Mouse (Mus musculus) embryonic facial prominence, embryonic 10.5 days (tissue): ENCODE measurements at regions not wholly inside any gene's neighbourhood (a gene's known extent, or its start where the extent isn't known, plus 50 kb on each side); places are given as distances from the start of the nearest gene placed in this dataset.

Source experiments
- DNase-seq: peaks from one replicate; pipeline ENCODE4 v3.0.0-alpha.2; 2017; ENCODE audit warnings: low spot score
- H3K27ac ChIP-seq: fragments of 300-500 bp; sonication (generic); replicated peaks from 2 replicates; pipeline ENCODE4 v1.5.1; 2016; ENCODE audit warnings: mild to moderate bottlenecking
- H3K27me3 ChIP-seq: fragments of 300-500 bp; sonication (generic); replicated peaks from 2 replicates; pipeline ENCODE4 v1.6.1; 2016; ENCODE audit warnings: low read depth, mild to moderate bottlenecking; ENCODE audit not compliant: poor library complexity, severe bottlenecking
- H3K36me3 ChIP-seq: fragments of 300-500 bp; sonication (generic); replicated peaks from 2 replicates; pipeline ENCODE4 v1.6.1; 2016; ENCODE audit warnings: mild to moderate bottlenecking, moderate library complexity
- H3K4me1 ChIP-seq: fragments of 300-500 bp; sonication (generic); 2 replicates; pipeline ENCODE4 v1.6.1; 2016
- H3K4me3 ChIP-seq: fragments of 300-500 bp; sonication (generic); 2 replicates; pipeline ENCODE4 v1.5.1; 2016; ENCODE audit warnings: mild to moderate bottlenecking, moderate library complexity
- H3K9me3 ChIP-seq: fragments of 300-500 bp; sonication (generic); 2 replicates; pipeline ENCODE4 v1.6.1; 2016; ENCODE audit warnings: mild to moderate bottlenecking
- WGBS: fragments of 180-500 bp; shearing (Covaris S2); methylation state at CpG from one replicate; pipeline ENCODE4 v1.1.7; 2016; 5-methylcytosine and 5-hydroxymethylcytosine counted together

GRCm38 (mm10) chr12:98337644-98338043, 69.2 kb downstream of the Gpr65 start:
- Histone ChIP-seq H3K27me3 (no peaks in the 10 kb centered on the region), H3K27ac (no peak overlapping the region), H3K4me1 (no peaks in the 10 kb centered on the region), H3K4me3 (no peak overlapping the region), H3K9me3 (no peaks in the 10 kb centered on the region), H3K36me3 (no peaks in the 10 kb centered on the region)
- 78% methylated on average over 3 of the region's 3 CpGs for WGBS
- DNase-seq: no peak

DNA sequence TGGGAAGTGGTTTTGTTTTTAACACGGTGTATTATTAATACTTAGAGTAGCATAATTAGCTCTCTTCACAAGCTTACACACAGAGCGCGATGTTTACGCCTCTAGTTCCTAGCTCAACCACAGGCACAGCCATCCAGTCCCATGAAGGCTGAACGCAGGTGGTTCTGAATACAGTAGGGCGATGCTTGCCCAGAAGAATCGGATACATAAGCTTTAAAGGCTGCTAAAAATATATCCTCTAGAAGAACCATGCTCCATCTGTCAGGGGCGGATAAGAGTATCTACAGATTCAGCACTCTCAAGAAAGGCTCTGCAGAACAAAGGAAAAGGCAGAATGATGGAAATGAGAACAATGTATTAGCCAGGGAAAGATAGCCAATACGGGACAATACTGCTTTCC, 71.1 kb downstream of the Gpr65 start:
- Histone ChIP-seq H3K4me1 (no peaks in the 10 kb centered on the region), H3K9me3 (no peaks in the 10 kb centered on the region), H3K36me3 (no peaks in the 10 kb centered on the region), H3K4me3 (no peak overlapping the region), H3K27me3 (no peaks in the 10 kb centered on the region), H3K27ac (no peak overlapping the region)
- DNase-seq: no peak
- 91% methylated on average over 9 of the region's 9 CpGs for WGBS

DNA sequence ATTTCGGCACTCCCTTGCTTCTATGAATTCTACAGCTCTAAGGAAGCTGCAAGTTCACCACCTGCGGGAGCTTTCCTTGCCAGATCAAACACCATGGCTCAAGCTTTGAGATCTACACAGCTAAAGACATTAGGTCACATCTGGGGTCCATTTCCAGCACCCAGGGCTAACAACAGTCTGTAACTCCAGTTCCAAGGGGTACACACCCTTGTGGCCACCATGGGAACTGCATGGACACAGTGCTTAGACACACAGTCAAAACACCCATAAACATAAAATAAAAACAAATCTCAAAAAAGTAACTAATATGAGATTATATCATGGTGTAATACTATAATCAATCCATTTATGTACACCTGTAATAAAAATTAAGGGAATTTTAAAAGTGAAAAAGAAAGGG, 73.7 kb downstream of the Gpr65 start:
- Histone ChIP-seq H3K36me3 (no peaks in the 10 kb centered on the region), H3K27me3 (no peaks in the 10 kb centered on the region), H3K27ac (no peak overlapping the region), H3K4me3 (no peak overlapping the region), H3K9me3 (no peaks in the 10 kb centered on the region), H3K4me1 (no peaks in the 10 kb centered on the region)
- DNase-seq: peak; percentile 43
- 75% methylated on average over 2 of the region's 2 CpGs for WGBS

DNA sequence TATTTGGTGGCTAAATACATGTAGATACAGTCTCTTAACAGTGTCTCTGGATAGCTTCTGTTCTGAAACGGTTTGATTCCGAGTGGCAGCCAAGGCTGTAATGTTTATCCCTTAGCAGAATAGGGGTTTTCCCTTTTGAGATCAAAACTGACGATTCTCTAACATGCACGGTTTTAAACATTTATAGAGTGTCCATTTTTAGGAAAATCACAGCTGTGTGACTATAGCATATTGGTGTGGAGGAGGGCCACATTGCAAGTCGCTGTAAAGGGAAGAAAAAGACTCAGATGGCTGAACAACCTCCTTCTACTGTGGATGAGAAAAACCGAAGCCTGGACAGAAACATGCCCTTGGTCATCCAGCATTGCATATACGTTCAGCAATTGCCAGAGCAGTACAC, 75.2 kb downstream of the Gpr65 start:
- 86% methylated on average over 7 of the region's 7 CpGs for WGBS
- Histone ChIP-seq H3K27ac (no peak overlapping the region), H3K27me3 (no peaks in the 10 kb centered on the region), H3K4me1 (no peaks in the 10 kb centered on the region), H3K4me3 (no peak overlapping the region), H3K36me3 (no peaks in the 10 kb centered on the region), H3K9me3 (no peaks in the 10 kb centered on the region)
- no peak for DNase-seq

- no peak overlapping the region for H3K27ac ChIP-seq
- no peaks in the 10 kb centered on the region for H3K36me3 ChIP-seq
- no peak for DNase-seq
- no peak overlapping the region for H3K4me3 ChIP-seq
- H3K9me3 ChIP-seq: no peaks in the 10 kb centered on the region
- H3K27me3 ChIP-seq: no peaks in the 10 kb centered on the region
- H3K4me1 ChIP-seq: no peaks in the 10 kb centered on the region
- 86% methylated on average over 6 of the region's 6 CpGs for WGBS
Observed at GRCm38 (mm10) chr12:98347056-98347455, 78.6 kb downstream of the Gpr65 start.

DNA sequence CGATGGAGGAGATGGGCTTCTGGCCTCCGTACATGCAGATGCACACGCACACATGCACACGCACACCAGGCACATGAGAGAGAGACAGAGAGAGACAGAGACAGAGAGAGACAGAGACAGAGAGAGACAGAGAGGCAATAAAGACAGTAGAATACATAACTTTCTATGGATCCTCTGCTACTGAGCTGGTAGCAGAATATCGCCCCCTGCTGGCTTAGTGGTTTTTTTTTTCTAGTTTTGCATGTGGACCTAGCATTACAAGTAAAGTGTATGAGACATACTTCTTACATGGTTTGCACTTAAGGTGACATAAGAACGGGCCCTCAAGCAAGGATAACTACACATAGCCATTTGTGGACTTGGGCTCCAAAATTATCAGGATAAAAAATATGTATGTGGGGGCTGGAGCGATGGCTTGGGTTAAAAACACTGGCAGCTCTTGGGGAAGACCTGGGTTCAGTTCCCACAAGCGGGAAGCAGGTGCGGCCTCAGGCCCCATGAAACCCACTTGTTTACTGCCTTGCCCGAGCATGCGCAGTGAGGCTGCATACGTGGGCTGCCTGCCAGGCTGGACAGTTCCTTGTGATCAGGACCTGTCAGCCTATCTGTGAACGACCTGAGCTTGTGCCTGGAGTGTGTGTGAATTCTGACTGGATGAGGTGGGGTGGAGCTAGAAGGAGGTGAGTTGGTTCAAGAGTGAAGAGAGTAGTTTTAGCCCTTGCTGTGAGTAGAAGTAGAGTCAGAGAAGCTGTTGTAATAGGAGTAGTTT, 79.3 kb downstream of the Gpr65 start:
- no peaks in the 10 kb centered on the region for H3K9me3 ChIP-seq
- no peak overlapping the region for H3K4me3 ChIP-seq
- no peaks in the 10 kb centered on the region for H3K36me3 ChIP-seq
- H3K4me1 ChIP-seq: no peaks in the 10 kb centered on the region
- DNase-seq: no peak
- no peaks in the 10 kb centered on the region for H3K27me3 ChIP-seq
- H3K27ac ChIP-seq: no peak overlapping the region
- WGBS: 77% methylated on average over 13 of the region's 13 CpGs

- H3K4me1 ChIP-seq: no peaks in the 10 kb centered on the region
- no peaks in the 10 kb centered on the region for H3K9me3 ChIP-seq
- no peaks in the 10 kb centered on the region for H3K27me3 ChIP-seq
- no peak overlapping the region for H3K4me3 ChIP-seq
- WGBS: 84% methylated on average over 7 of the region's 7 CpGs
- DNase-seq: no peak
- H3K27ac ChIP-seq: no peak overlapping the region
- no peaks in the 10 kb centered on the region for H3K36me3 ChIP-seq
Observed at GRCm38 (mm10) chr12:98349864-98350643, 81.6 kb downstream of the Gpr65 start.

GRCm38 (mm10) chr12:98352401-98352800, 84.0 kb downstream of the Gpr65 start:
- H3K36me3 ChIP-seq: no peaks in the 10 kb centered on the region

GRCm38 (mm10) chr12:98354545-98354944, 86.1 kb downstream of the Gpr65 start:
- WGBS: 64% methylated on average over 1 of the region's 1 CpGs

More at GRCm38 (mm10) chr12:98352401-98352800, 84.0 kb downstream of the Gpr65 start:
- Histone ChIP-seq H3K27me3 (no peaks in the 10 kb centered on the region), H3K9me3 (no peaks in the 10 kb centered on the region), H3K4me1 (no peaks in the 10 kb centered on the region), H3K27ac (no peak overlapping the region), H3K4me3 (no peak overlapping the region)
- WGBS: 93% methylated on average over 2 of the region's 2 CpGs
- DNase-seq: no peak

GRCm38 (mm10) chr12:98367583-98367982, 99.1 kb downstream of the Gpr65 start:
- WGBS: 79% methylated on average over 2 of the region's 2 CpGs
- Histone ChIP-seq H3K27me3 (no peaks in the 10 kb centered on the region), H3K36me3 (no peaks in the 10 kb centered on the region), H3K4me1 (no peaks in the 10 kb centered on the region), H3K27ac (no peak overlapping the region), H3K9me3 (no peaks in the 10 kb centered on the region), H3K4me3 (no peak overlapping the region)
- DNase-seq: no peak

More at GRCm38 (mm10) chr12:98354545-98354944, 86.1 kb downstream of the Gpr65 start:
- no peak overlapping the region for H3K4me3 ChIP-seq
- no peak overlapping the region for H3K27ac ChIP-seq
- H3K27me3 ChIP-seq: no peaks in the 10 kb centered on the region
- H3K9me3 ChIP-seq: no peaks in the 10 kb centered on the region
- no peaks in the 10 kb centered on the region for H3K36me3 ChIP-seq
- no peak for DNase-seq
- no peaks in the 10 kb centered on the region for H3K4me1 ChIP-seq

- H3K27me3 ChIP-seq: no peaks in the 10 kb centered on the region
- 83% methylated on average over 3 of the region's 3 CpGs for WGBS
Observed at GRCm38 (mm10) chr12:98370771-98371170, 102.3 kb downstream of the Gpr65 start.

DNA sequence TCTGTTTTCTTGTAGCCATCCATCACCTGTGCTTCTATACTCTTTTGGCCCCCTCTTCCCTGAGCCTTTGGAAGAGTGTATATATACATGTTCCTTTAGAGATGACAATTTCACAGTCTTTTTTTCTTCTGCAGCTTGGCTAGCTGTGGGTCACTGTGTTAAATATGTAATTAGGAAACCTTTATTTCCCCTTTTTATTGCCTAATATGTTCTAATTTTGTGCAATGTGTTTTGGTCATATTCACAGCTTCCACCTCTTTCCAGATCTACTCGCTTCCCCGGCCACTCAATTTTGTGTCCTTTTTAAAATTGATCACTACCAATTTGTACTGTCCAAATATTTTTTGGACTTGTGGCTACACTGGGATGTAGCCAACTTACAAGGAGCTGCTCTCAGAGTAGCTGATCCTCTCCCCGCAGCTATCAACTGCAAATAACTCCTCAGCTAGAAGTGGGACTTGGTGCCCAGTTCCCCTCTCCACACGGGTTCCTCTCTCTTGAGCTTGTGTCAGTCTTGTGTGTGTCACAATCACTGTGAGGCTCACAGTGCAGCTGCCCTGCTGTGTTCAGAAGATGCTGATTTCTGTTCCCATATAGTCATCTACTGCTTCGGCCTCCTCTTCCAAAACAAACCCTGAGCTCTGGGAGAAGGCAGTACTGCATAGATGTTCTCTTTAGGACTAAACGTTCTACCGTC, 106.9 kb downstream of the Gpr65 start:
- Histone ChIP-seq H3K4me3 (no peak overlapping the region), H3K36me3 (no peaks in the 10 kb centered on the region), H3K27ac (no peak overlapping the region), H3K4me1 (no peaks in the 10 kb centered on the region), H3K9me3 (no peaks in the 10 kb centered on the region), H3K27me3 (no peaks in the 10 kb centered on the region)
- no peak for DNase-seq
- WGBS: 88% methylated on average over 7 of the region's 7 CpGs

More at GRCm38 (mm10) chr12:98370771-98371170, 102.3 kb downstream of the Gpr65 start:
- Histone ChIP-seq H3K9me3 (no peaks in the 10 kb centered on the region), H3K36me3 (no peaks in the 10 kb centered on the region), H3K4me3 (no peak overlapping the region), H3K27ac (no peak overlapping the region), H3K4me1 (no peaks in the 10 kb centered on the region)
- DNase-seq: no peak
